Mouse (Mus musculus) layer of hippocampus, adult 9-11 months (tissue): ENCODE results near the gene Gm21974.
A peak's percentile ranks its signal among the peaks of the same experiment; 100 is the strongest.
"Not testable (repeated sequence)": the region's sequence is repeated elsewhere in the genome, so short reads cannot be mapped to it uniquely, and the experiment has no call there.

Experiments
- DNase-seq: peaks from one replicate; pipeline ENCODE4 v3.0.0; 2022

The Gm21974 gene

DNA sequence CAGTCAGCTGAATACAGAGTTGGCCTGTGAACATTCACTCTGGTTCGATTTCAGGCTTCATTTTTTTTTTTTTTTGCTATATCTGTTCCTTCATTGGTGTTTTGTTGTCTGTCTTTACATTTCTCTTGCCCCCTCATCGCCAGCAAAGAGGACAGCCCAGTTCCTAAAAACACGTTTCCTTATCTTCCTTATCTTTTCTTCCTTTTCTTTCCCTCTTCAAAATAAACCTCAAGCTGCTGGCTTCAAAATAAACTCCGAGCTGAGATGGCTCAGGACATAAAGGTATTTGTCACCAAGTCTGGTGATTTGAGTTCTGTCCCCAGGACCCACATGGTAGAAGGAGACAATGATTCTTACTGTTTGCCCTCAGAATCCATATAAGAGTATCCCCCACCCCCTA is 17.7 kb upstream of the Gm21974 start:
- no peak for DNase-seq

DNA sequence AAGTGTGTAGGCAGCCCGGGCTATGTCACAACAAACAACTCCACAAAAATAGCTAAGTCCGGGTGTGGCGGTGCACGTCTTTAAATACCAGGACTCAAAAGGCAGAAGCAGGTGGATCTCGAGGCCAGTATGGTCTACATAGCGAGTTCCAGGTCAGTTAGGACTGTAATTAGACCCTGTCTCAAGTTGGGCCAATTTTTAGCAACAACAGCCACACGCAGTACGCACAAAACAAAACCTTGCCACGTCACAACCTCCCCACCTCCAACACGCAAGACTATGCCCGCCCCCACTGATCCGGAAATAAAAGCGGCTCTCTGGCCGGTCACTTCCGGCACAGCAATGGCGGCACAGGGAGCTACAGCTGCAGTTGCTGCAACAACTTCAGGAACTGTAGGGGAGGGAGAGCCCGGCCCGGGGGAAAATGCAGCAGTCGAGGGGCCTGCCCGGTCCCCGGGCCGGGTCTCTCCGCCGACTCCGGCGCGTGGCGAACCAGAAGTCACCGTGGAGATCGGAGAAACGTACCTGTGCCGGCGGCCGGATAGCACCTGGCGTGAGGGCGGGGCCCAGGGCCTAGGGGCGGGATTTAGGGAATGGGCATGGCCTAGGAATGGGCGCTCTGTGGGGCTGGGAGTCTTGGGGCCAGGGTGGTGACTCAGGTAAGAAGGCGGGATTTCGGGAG is 17.1 kb upstream of the Gm21974 start, which contains the start of gene Kat8:
Kat8 (plus strand) TSS at position 327 of the 682 bp plus-strand sequence.
- DNase-seq, result peak; percentile 90

GRCm38 (mm10) chr7:127908656-127909055 is 13.4 kb upstream of the Gm21974 start:
- no peak for DNase-seq

- no peak for DNase-seq
These were observed 12.7 kb upstream of the Gm21974 start for GRCm38 (mm10) chr7:127907939-127908338.

GRCm38 (mm10) chr7:127903971-127904796 is 8.9 kb upstream of the Gm21974 start, which contains the start of gene Bckdk:
Gene Bckdk (plus strand): TSS chr7:127904082.
- DNase-seq, result peak; percentile 83

GRCm38 (mm10) chr7:127901772-127902171 is 6.5 kb upstream of the Gm21974 start:
- DNase-seq, result no peak

DNA sequence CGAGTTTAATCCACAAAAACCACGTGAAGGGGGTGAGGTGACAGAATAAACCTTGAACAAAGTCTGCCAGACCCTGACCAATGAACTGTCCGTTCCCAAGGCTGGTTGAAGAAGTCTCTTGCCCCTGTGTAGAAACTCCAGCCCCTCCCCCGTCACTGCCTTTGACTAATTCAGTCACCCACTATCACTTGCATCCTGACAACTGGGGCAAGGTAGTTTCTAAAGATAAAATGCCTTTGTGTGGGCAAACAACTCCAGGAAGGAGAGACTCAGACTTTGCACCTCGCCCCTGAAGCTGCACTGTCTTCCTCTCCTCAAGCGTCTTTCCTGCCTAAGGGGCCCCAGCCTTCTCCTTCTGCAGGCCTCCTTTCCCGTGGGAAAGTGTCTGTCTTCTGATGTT is 4.7 kb upstream of the Gm21974 start:
- no peak for DNase-seq

DNA sequence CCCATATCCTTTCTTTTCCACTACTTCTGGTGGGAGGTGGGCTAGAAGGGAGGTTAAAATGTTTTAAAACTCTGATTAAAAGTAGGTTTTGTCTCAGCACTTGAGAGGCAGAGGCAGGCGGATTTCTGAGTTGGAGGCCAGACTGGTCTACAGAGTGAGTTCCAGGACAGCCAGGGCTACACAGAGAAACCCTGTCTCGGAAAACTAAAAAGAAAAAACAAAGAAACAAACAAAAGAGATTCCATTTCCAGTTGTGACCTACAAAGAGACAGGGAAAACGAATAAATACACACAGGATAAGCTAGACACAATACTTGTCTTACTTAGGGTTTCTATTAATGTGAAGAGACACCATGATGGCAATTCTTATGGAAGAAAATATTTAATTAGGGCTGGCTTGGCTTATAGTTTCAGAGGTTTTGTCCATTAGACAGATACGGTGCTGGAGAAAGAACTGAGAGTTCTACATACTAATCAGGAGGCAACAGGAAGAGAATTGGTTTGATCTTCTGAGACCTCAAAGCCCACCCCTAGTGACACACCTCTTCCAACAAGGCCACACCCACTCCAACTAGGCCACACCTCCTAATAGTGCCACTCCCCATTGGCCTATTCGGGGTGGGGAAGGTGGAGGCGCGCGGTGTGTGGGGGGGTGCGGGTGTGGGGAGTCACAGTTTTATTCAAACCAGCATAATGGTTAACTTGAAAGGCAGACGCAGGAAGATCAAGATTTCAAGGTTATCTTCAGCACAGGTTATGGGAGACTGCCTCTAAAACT is 3.1 kb upstream of the Gm21974 start:
- DNase-seq, result no peak

DNA sequence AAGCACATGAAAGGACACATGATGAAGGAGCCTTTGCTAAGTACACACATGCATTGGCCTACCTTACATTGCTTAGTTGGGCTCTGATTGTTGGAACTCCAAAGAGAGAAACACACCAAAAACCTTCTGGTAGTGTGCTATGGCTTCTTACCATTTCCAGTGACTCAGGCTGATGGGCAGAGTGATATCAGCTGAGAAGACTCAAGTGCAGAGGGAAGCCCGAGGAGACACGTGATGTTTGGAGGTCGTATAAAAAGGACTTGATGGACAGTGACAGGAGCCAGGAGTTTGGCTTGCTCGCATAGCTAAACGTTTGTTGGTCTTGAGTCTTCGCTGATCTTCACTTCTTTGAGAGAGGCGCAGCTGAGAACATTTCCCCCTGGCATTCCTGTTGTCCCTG is 2.3 kb upstream of the Gm21974 start:
- no peak for DNase-seq

- peak; percentile 59 for DNase-seq
These were observed 1.1 kb upstream of the Gm21974 start for GRCm38 (mm10) chr7:127896384-127896783.

DNA sequence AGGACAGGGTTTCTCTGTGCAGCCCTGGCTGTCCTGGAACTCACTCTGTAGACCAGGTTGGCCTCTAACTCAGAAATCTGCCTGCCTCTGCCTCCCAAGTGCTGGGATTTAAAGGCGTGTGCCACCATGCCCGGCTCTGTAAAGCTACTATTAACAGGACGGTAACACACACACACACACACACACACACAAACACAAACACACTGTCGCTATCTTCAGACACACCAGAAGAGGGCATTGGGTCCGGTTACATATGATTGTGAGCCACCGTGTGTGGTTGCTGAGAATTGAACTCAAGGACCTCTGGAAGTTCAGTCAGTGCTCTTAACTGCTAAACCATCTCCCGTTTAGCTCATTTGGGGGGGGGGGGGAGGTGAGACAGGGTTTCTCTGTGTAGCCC is 637 bp upstream of the Gm21974 start:
- not testable (repeated sequence) for DNase-seq

GRCm38 (mm10) chr7:127894480-127894879 is 774 bp downstream of the Gm21974 start:
- no peak for DNase-seq

DNA sequence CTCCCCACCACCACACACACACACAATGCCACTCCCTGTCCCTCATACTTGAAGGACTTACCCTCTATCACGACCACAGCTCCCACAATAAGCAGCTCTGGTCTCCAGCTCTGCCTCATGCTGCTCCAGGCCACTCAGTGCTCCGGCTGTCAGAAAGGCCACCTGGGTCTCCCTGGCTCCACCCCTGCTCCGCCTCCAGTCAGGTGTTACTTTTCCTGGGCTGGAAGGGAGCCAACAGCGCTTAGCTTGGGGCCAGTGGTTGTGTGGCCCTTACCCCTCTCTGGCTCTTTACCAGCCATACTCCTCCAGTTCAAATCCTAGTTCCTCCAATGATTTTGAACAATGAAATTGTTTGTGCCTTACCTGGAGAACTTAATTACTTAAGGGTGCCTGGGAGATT is 4.5 kb downstream of the Gm21974 start, which contains the start of gene Prss53:
Prss53 (minus strand) TSS at position 173 of the 400 bp plus-strand sequence.
- DNase-seq, result no peak

DNA sequence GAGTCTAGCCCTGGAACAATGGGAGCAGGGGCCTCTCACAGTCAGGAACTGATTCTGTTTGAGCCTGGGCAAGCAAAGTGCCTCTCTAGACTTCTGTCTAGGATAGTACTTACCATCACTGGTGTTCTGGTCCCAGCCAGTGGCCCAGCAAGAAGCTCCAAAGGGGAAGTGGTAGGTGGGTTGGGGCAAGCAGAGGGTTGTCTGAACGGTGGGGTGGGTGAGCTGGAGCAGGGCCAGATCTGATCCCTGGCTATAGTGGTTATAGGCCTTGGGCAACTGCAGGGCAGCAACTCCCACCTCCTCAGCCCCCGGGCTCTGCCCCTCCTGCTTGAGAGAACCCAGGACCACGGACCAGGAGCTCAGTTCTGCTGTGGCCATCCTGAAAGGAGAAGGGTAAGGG is 6.4 kb downstream of the Gm21974 start:
- no peak for DNase-seq

DNA sequence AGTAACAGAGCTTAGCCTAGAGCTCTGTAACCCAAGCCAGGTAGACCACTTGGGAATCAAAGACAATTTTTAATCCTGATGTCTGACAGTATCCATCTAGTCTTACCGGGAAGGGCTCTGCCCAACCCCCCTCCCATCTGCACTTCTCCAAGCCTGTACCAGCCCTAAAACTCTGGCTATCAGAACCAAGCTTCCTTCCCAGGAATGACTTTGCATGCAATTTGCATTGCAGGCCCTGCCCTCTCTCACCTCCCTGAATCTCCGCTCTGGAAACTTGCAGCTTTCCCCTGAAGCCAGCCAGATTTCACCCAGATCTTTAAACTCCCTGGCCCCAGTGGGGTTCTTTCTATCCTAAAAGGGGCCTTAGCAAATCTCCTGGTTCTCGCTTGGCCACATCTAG is 7.5 kb downstream of the Gm21974 start:
- DNase-seq, result no peak

DNA sequence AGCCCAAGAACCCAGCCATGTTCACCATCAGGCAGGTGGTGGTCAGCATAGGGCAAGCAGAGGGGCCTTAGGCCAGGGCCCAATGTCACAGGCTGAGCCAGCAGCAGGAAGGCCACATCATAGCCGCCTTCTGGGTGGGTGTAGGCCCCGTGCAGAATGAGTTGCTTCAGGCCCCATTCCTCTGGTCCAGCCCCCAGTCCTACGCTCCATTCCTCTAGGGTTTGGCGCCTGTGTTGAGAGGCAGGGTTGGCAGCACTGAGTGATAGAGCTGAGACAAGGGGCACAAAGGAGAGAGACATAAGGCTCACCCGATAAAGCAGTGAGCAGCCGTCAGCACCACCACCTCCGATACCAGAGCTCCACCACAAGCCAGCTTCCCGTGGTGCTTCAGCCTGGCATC is 8.1 kb downstream of the Gm21974 start:
- DNase-seq, result no peak

DNA sequence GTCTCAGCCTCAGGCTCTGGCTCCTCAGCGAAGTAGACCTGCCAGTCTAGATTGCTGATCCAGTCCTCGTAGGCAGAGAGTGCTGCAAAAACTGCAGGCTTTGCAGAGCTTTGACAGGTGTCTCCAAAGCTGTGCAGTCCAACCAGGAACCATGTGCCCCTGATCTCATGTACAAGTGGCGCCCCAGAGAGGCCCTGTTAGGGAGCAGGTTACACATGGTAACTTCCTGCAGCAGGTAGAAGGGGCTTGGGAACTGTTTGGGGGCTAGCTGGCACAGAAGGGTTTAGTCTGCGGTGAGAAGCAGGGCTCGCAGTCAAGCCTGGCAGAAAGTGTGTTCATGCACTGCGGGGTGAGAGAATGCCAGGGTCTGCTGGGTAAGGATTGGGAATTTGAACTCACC is 8.7 kb downstream of the Gm21974 start:
- DNase-seq, result no peak

GRCm38 (mm10) chr7:127885951-127886350 is 9.3 kb downstream of the Gm21974 start:
- DNase-seq, result peak; percentile 79

DNA sequence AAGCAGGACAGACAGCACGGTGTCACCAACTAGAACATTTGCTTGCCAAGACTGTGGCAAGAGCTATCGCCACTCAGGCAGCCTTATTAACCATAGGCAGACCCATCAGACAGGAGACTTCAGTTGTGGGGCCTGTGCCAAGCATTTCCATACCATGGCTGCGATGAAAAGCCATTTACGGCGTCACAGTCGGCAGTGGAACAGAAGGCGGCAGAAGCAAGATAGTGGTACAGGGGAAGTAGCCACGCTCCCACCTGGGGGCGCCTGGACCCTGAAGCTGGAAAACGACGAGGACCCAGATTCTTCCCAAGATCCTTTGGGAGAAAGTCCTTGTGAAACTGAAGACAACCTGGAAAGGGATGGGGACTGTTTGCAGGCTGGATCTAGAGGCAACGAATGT is 14.8 kb downstream of the Gm21974 start:
- no peak for DNase-seq

DNA sequence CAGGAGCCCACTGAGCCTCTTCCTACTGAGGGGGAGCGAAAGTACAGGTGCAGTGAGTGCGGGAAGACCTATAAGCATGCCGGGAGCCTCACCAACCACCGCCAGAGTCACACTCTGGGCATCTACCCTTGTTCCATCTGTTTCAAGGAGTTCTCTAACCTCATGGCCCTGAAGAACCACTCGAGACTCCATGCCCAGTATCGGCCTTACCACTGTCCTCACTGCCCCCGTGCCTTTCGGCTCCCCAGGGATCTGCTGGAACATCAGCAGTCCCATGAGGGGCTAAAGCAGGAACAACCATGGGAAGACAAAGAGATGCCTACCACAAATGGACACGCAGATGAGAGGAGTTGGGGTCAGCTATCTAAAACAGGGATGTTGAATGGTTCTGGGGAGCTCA is 16.0 kb downstream of the Gm21974 start:
- no peak for DNase-seq

GRCm38 (mm10) chr7:127876467-127877348 is 18.5 kb downstream of the Gm21974 start, which contains the start of gene Zfp668:
Gene Zfp668 (minus strand): TSS chr7:127876828.
- peak; percentile 90 for DNase-seq

DNA sequence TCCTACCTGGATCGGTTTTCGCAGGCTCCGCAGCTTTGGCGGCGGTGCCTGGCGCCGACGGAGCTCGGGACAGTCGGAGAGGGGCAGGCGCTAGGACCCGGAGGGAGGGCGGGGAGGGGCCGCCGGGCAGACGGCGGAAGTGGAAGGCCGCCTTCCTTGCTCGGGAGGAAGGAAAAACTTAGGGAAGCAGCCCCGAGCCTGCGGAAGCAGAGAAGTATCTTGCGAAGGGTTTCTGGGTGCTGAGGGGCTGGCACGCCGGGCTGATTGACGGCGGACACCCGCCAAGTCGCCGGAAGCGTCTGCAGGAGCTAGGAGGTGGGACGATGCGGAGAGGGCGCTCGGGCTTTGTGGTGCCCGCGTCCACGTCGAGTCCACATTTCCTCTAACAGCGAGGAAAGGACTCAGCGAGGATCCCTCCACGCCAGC is 19.2 kb downstream of the Gm21974 start, which contains the start of gene Zfp646:
Zfp646 (plus strand) TSS at position 181 of the 426 bp plus-strand sequence.
- peak; percentile 79 for DNase-seq
